Mouse (Mus musculus) brain, embryonic 14.5 days (tissue): Measurements from ENCODE around the gene Gm11077. TPM values are rescaled to one million over a fixed set of nuclear protein-coding genes. Genes with fewer than 3 reads are reported as not detected.

Experiments
- DNase-seq: peaks from one replicate; pipeline ENCODE4 v3.0.0-alpha.2; 2011; ENCODE audit warnings: low read depth
- CTCF ChIP-seq: fragments of 200-500 bp; IDR thresholded peaks from 2 replicates; pipeline ENCODE4 v1.5.1; 2012; ENCODE audit warnings: inconsistent platforms, mild to moderate bottlenecking, moderate library complexity, borderline replicate concordance; ENCODE audit not compliant: insufficient read depth, insufficient read length; ENCODE audit errors: extremely low read depth
- POLR2A ChIP-seq: fragments of 200-500 bp; IDR thresholded peaks from 2 replicates; pipeline ENCODE4 v1.6.1; 2012; ENCODE audit warnings: mild to moderate bottlenecking, inconsistent platforms, borderline replicate concordance; ENCODE audit not compliant: poor library complexity, insufficient read depth, insufficient read length, severe bottlenecking; ENCODE audit errors: extremely low read depth
- polyA plus RNA-seq: library from polyadenylated mRNA; depleted of rRNA; stranded (reverse); fragments of >200 nt; gene quantifications from 2 replicates; pipeline ENCODE4 v1.2.3, GENCODE M21; 2012; rRNA removed

Gm11077 gene
- not detected in 2 replicates for polyA plus RNA-seq

GRCm38 (mm10) chr6:140729272-140729671, at the start of gene Gm11077:
Gene Gm11077, plus strand, starts transcription at chr6:140729284.
- TF ChIP-seq POLR2A, result no peak
- peak; percentile 26; the same call in 1 of the 2 replicates for TF ChIP-seq CTCF
- no peak for DNase-seq

GRCm38 (mm10) chr6:140680713-140681112, 48.4 kb upstream of the Gm11077 start:
- DNase-seq, result no peak
- TF ChIP-seq POLR2A, result no peak
- no peak for TF ChIP-seq CTCF

GRCm38 (mm10) chr6:140682829-140683228, 46.3 kb upstream of the Gm11077 start:
- TF ChIP-seq POLR2A (no peak), CTCF (no peak)
- no peak for DNase-seq

- no peak for DNase-seq
- no peak for TF ChIP-seq POLR2A
- TF ChIP-seq CTCF, result no peak
Measured at GRCm38 (mm10) chr6:140684403-140684802, 44.7 kb upstream of the Gm11077 start.

- peak; percentile 84 for DNase-seq
- TF ChIP-seq CTCF (no peak), POLR2A (no peak)
Measured at GRCm38 (mm10) chr6:140689617-140690404, 39.3 kb upstream of the Gm11077 start.

- TF ChIP-seq CTCF, result no peak
- no peak for TF ChIP-seq POLR2A
Measured at GRCm38 (mm10) chr6:140692160-140692559, 36.9 kb upstream of the Gm11077 start.

GRCm38 (mm10) chr6:140696192-140696879, 32.7 kb upstream of the Gm11077 start:
- DNase-seq, result peak; percentile 69
- TF ChIP-seq POLR2A (no peak), CTCF (no peak)

More at GRCm38 (mm10) chr6:140692160-140692559, 36.9 kb upstream of the Gm11077 start:
- DNase-seq, result no peak

GRCm38 (mm10) chr6:140697994-140698393, 31.1 kb upstream of the Gm11077 start:
- TF ChIP-seq CTCF, result no peak
- no peak for TF ChIP-seq POLR2A
- DNase-seq, result peak; percentile 88

GRCm38 (mm10) chr6:140698596-140698995, 30.5 kb upstream of the Gm11077 start:
- TF ChIP-seq POLR2A, result no peak
- no peak for TF ChIP-seq CTCF
- DNase-seq, result no peak

GRCm38 (mm10) chr6:140701259-140701658, 27.8 kb upstream of the Gm11077 start:
- no peak for DNase-seq
- TF ChIP-seq CTCF (no peak), POLR2A (no peak)

- TF ChIP-seq POLR2A (no peak), CTCF (no peak)
- DNase-seq, result no peak
Measured at GRCm38 (mm10) chr6:140705132-140705531, 24.0 kb upstream of the Gm11077 start.
